Mouse (Mus musculus): ENCODE measurements around the gene Mta2. TPM values are rescaled to one million over a fixed set of nuclear protein-coding genes. Genes with fewer than 3 reads are reported as not detected.
A peak's percentile ranks its signal among the peaks of the same experiment; 100 is the strongest.

The Mta2 gene
- polyA plus RNA-seq, 1 experiment, result 57.9 TPM

GRCm38 (mm10) chr19:8989066-8989566, 47.4 kb downstream of the Mta2 start, which contains the start of gene Ahnak:
Gene Ahnak, plus strand, starts transcription at chr19:8989284.
- TF ChIP-seq POLR2A (IDR thresholded peaks at IDR 0.05; ENCODE audit: borderline replicate concordance, extremely low read depth, insufficient read depth, insufficient read length, poor library complexity, severe bottlenecking) (no peak), CTCF (IDR thresholded peaks at IDR 0.05; ENCODE audit: borderline replicate concordance, extremely low read depth, insufficient read depth, insufficient read length) (no peak)
- peak; percentile 39 for DNase-seq (ENCODE audit: low read depth)

- peak; percentile 81 for DNase-seq (ENCODE audit: low read depth)
- TF ChIP-seq CTCF (IDR thresholded peaks at IDR 0.05; ENCODE audit: borderline replicate concordance, extremely low read depth, insufficient read depth, insufficient read length), result peak; percentile 27; the same call in 1 of the 2 replicates
- no peak for TF ChIP-seq POLR2A (IDR thresholded peaks at IDR 0.05; ENCODE audit: borderline replicate concordance, extremely low read depth, insufficient read depth, insufficient read length, poor library complexity, severe bottlenecking)
Observed at GRCm38 (mm10) chr19:8989567-8990431, 48.1 kb downstream of the Mta2 start.

GRCm38 (mm10) chr19:8990432-8991102, 48.9 kb downstream of the Mta2 start:
- DNase-seq (ENCODE audit: low read depth), result no peak
- TF ChIP-seq CTCF (IDR thresholded peaks at IDR 0.05; ENCODE audit: borderline replicate concordance, extremely low read depth, insufficient read depth, insufficient read length), result no peak
- no peak for TF ChIP-seq POLR2A (IDR thresholded peaks at IDR 0.05; ENCODE audit: borderline replicate concordance, extremely low read depth, insufficient read depth, insufficient read length, poor library complexity, severe bottlenecking)

GRCm38 (mm10) chr19:8991245-8991870, 49.7 kb downstream of the Mta2 start:
- no peak for TF ChIP-seq CTCF (IDR thresholded peaks at IDR 0.05; ENCODE audit: borderline replicate concordance, extremely low read depth, insufficient read depth, insufficient read length)
- no peak for TF ChIP-seq POLR2A (IDR thresholded peaks at IDR 0.05; ENCODE audit: borderline replicate concordance, extremely low read depth, insufficient read depth, insufficient read length, poor library complexity, severe bottlenecking)
- DNase-seq (ENCODE audit: low read depth), result no peak

- TF ChIP-seq POLR2A (IDR thresholded peaks at IDR 0.05; ENCODE audit: borderline replicate concordance, extremely low read depth, insufficient read depth, insufficient read length, poor library complexity, severe bottlenecking) (no peak), CTCF (IDR thresholded peaks at IDR 0.05; ENCODE audit: borderline replicate concordance, extremely low read depth, insufficient read depth, insufficient read length) (no peak)
- DNase-seq (ENCODE audit: low read depth), result no peak
Observed at GRCm38 (mm10) chr19:8991871-8992735, 50.4 kb downstream of the Mta2 start.

- TF ChIP-seq POLR2A (IDR thresholded peaks at IDR 0.05; ENCODE audit: borderline replicate concordance, extremely low read depth, insufficient read depth, insufficient read length, poor library complexity, severe bottlenecking), result no peak
- TF ChIP-seq CTCF (IDR thresholded peaks at IDR 0.05; ENCODE audit: borderline replicate concordance, extremely low read depth, insufficient read depth, insufficient read length), result peak; percentile 67; the same call in 1 of the 2 replicates
- DNase-seq (ENCODE audit: low read depth), result peak; percentile 72
Observed at GRCm38 (mm10) chr19:8992769-8993624, 51.3 kb downstream of the Mta2 start.

- no peak for DNase-seq (ENCODE audit: low read depth)
- TF ChIP-seq POLR2A (IDR thresholded peaks at IDR 0.05; ENCODE audit: borderline replicate concordance, extremely low read depth, insufficient read depth, insufficient read length, poor library complexity, severe bottlenecking) (no peak), CTCF (IDR thresholded peaks at IDR 0.05; ENCODE audit: borderline replicate concordance, extremely low read depth, insufficient read depth, insufficient read length) (no peak)
Observed at GRCm38 (mm10) chr19:8993625-8993912, 51.9 kb downstream of the Mta2 start.

- DNase-seq (ENCODE audit: low read depth), result no peak
- TF ChIP-seq CTCF (IDR thresholded peaks at IDR 0.05; ENCODE audit: borderline replicate concordance, extremely low read depth, insufficient read depth, insufficient read length) (no peak), POLR2A (IDR thresholded peaks at IDR 0.05; ENCODE audit: borderline replicate concordance, extremely low read depth, insufficient read depth, insufficient read length, poor library complexity, severe bottlenecking) (no peak)
Observed at GRCm38 (mm10) chr19:8994813-8995607, 53.3 kb downstream of the Mta2 start.

- no peak for DNase-seq (ENCODE audit: low read depth)
Observed at GRCm38 (mm10) chr19:8996601-8997000, 54.9 kb downstream of the Mta2 start.

More at GRCm38 (mm10) chr19:8996601-8997000, 54.9 kb downstream of the Mta2 start:
- no peak for TF ChIP-seq POLR2A (IDR thresholded peaks at IDR 0.05; ENCODE audit: borderline replicate concordance, extremely low read depth, insufficient read depth, insufficient read length, poor library complexity, severe bottlenecking)
- no peak for TF ChIP-seq CTCF (IDR thresholded peaks at IDR 0.05; ENCODE audit: borderline replicate concordance, extremely low read depth, insufficient read depth, insufficient read length)

Data from brain, embryonic 14.5 days (tissue).